Mouse (Mus musculus) thymus, adult 2 months (tissue): ENCODE measurements at regions not wholly inside any gene's neighbourhood (a gene's known extent, or its start where the extent isn't known, plus 50 kb on each side); places are given as distances from the start of the nearest gene placed in this dataset.
"Not testable (repeated sequence)": the region's sequence is repeated elsewhere in the genome, so short reads cannot be mapped to it uniquely, and the experiment has no call there.

Source experiments
- DNase-seq: peaks from one replicate; pipeline ENCODE4 v3.0.0; 2021
- H3K27ac ChIP-seq: fragments of 200-500 bp; 2 replicates; pipeline ENCODE4 v1.5.1; 2012; ENCODE audit warnings: low read length, control low read depth; ENCODE audit not compliant: control insufficient read depth, insufficient read depth
- H3K27me3 ChIP-seq: fragments of 200-500 bp; 2 replicates; pipeline ENCODE4 v1.6.1; 2012; ENCODE audit warnings: mild to moderate bottlenecking, low read length, moderate library complexity, mixed read lengths; ENCODE audit not compliant: control insufficient read depth, insufficient read depth
- H3K36me3 ChIP-seq: fragments of 200-500 bp; 2 replicates; pipeline ENCODE4 v1.6.1; 2012; ENCODE audit warnings: mild to moderate bottlenecking, low read length, moderate library complexity; ENCODE audit not compliant: control insufficient read depth, insufficient read depth
- H3K4me1 ChIP-seq: fragments of 200-500 bp; replicated peaks from 2 replicates; pipeline ENCODE4 v1.6.1; 2012; ENCODE audit warnings: low read length; ENCODE audit not compliant: control insufficient read depth, insufficient read depth
- H3K4me3 ChIP-seq: fragments of 200-500 bp; 2 replicates; pipeline ENCODE4 v1.5.1; 2012; ENCODE audit warnings: mild to moderate bottlenecking, low read length, control low read depth, moderate library complexity; ENCODE audit not compliant: control insufficient read depth, insufficient read depth
- CTCF ChIP-seq: fragments of 200-500 bp; IDR thresholded peaks from 2 replicates; pipeline ENCODE4 v1.5.1; 2012; ENCODE audit warnings: mild to moderate bottlenecking, control low read depth, low read length, moderate library complexity, borderline replicate concordance; ENCODE audit not compliant: control insufficient read depth, poor library complexity, insufficient read depth; ENCODE audit errors: extremely low read depth
- POLR2A ChIP-seq: fragments of 200-500 bp; IDR thresholded peaks from 2 replicates; pipeline ENCODE4 v1.6.1; 2012; ENCODE audit warnings: mild to moderate bottlenecking, low read length, control low read depth, moderate library complexity; ENCODE audit not compliant: control insufficient read depth, poor library complexity, insufficient read depth; ENCODE audit errors: extremely low read depth
- WGBS: fragments of 180-500 bp; shearing (Covaris S2); methylation state at CpG from one replicate; pipeline ENCODE4 v1.1.7; 2018; 5-methylcytosine and 5-hydroxymethylcytosine counted together

GRCm38 (mm10) chr14:19080001-19080400 is 185.9 kb upstream of the Ube2e2 start:
- not testable (repeated sequence) for H3K4me3 ChIP-seq, H3K36me3 ChIP-seq, H3K27ac ChIP-seq, H3K4me1 ChIP-seq, DNase-seq, H3K27me3 ChIP-seq
- 88% methylated on average over 4 of the region's 4 CpGs for WGBS

DNA sequence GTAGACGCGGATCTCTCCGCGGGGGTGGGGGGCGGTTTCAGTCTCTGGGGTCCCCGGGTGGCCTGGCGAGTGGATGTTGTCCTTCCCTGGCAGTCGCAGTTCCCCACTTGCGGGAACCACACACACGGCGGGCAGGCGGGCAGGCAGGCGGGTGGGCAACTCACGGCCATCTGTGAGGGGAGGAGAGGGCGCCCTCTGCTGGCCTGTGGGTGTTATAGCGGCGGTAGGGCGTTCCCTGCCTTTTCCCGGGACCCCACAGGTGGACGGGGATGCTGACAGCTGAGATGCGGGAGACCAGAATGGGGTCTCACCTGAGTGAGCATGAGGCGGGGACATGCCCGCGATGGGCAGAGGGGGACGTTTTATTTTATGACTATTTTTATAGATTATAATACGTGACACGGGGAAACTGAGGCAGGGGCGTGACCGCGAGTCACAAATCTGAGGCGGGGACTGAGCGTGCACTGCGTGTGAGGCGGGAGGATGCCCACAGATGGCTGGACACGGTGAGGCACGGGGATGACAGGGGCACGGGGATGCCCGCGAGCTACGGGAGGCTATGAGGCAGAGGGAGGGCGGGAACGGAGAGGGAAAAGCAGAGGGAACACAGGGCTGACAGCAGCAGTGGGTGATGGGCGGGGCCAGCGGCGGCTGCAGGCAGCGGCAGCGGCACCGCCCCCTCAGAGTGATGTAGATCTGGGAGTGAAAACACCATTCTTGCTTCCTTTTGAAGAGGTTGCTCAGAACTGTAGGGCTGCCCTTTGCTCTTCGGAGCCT is 148.1 kb upstream of the Ube2e2 start:
- DNase-seq, result peak; percentile 56
- TF ChIP-seq CTCF (peak; percentile 73; the same call in 1 of the 2 replicates), POLR2A (no peak)
- H3K27ac ChIP-seq, result no peak overlapping the region
- H3K27me3 ChIP-seq, result no peaks in the 10 kb centered on the region
- peaks cover 4% of the 10 kb centered on the region; the same call in 1 of the 2 replicates for H3K4me1 ChIP-seq
- peak overlapping the region; percentile 20 for H3K4me3 ChIP-seq
- WGBS, result 7% methylated on average over 49 of the region's 49 CpGs
- no peaks in the 10 kb centered on the region for H3K36me3 ChIP-seq

DNA sequence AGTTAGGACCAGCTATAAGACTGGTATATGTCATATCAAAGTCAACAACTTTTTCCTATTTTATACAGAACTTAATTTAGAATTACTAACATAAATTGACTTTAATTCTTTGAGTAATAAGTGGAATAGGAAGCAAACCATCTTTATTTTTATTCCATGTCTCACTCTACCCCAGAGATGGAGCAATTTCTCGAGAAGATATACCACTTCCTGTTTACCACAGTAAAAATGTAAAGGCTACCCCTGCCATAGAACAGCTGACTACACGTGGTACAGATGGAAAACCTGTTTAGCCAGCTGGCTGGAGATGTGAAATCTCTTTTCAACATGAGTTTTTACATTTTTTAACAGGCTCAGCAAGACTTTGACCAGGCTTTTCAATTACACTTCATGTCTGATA is 126.0 kb upstream of the Ube2e2 start:
- DNase-seq, result no peak
- Histone ChIP-seq H3K4me3 (no peak overlapping the region), H3K36me3 (no peaks in the 10 kb centered on the region), H3K27ac (no peak overlapping the region), H3K4me1 (no peaks in the 10 kb centered on the region), H3K27me3 (no peaks in the 10 kb centered on the region)
- WGBS, result 3% methylated on average over 2 of the region's 2 CpGs
- TF ChIP-seq POLR2A (no peak), CTCF (no peak)

DNA sequence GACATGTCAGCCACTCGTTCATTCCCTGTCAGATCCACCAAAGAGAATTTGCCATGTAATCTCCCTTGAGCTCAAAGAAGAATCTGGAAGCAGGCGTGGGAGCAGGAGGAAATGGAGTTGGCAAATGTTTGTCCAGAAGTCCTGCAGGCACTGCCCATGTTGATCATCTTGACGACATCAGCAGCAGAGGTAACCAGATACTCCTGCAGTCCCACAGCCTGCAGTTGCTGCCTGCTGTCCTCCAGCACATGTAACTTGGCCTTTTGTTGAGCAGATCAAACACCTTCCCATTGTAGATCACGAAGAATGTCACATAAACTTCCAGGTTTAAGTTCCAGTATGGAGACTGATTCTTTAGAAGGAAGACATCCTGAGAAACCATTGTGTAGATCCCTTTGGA is 121.3 kb upstream of the Ube2e2 start:
- Histone ChIP-seq H3K27ac (no peak overlapping the region), H3K4me3 (no peak overlapping the region), H3K36me3 (no peaks in the 10 kb centered on the region), H3K27me3 (no peaks in the 10 kb centered on the region), H3K4me1 (no peaks in the 10 kb centered on the region)
- no peak for DNase-seq
- no peak for TF ChIP-seq CTCF
- TF ChIP-seq POLR2A, result no peak
- WGBS, result 77% methylated on average over 4 of the region's 4 CpGs

- H3K4me3 ChIP-seq, DNase-seq, H3K4me1 ChIP-seq, H3K27me3 ChIP-seq, H3K27ac ChIP-seq, H3K36me3 ChIP-seq: not testable (repeated sequence)
- WGBS, result 79% methylated on average over 2 of the region's 2 CpGs
Observed at GRCm38 (mm10) chr14:19013558-19013957, 119.5 kb upstream of the Ube2e2 start.

DNA sequence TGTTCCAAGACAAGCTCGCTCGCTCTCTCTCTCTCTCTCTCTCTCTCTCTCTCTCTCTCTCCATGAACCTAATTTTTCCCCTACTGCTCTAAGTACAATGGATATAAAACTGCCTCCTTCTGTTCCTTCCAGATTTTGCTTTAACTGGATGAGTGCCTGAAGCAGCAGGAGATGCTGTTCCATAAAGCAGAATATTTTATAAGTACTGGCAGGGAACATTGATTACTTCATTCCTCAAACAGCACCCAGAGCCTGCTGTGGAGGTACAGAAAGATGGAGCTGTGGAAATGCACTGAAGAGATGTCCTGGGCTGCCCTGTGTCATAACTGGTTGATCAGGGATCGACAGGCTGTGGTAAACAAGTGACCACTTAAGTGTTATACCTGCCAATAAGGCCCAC is 89.8 kb upstream of the Ube2e2 start:
- TF ChIP-seq POLR2A, result no peak
- TF ChIP-seq CTCF, result no peak
- Histone ChIP-seq H3K27me3 (no peaks in the 10 kb centered on the region), H3K4me1 (no peaks in the 10 kb centered on the region), H3K27ac (no peak overlapping the region), H3K4me3 (no peak overlapping the region), H3K36me3 (no peaks in the 10 kb centered on the region)
- WGBS, result 95% methylated on average over 3 of the region's 3 CpGs
- DNase-seq, result no peak

DNA sequence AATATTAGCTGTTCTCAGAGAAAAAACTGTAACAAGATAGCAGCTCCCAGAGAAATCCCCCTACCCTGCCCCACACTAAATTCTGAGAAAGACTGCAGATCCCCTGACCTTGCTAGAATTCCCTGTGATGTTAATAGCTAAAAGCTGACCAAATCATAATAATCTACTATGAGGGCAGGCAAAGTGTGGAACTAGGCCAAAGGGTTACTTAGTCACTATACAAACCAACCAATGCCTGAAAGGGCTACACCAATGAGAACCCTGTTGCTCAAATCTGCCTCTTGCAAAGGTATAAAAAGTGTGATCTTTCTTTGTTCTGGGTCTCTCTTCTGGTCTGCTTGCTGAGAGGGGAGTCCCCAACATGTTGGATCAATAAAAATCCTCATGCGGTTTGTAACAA is 69.8 kb upstream of the Ube2e2 start:
- TF ChIP-seq POLR2A (no peak), CTCF (no peak)
- H3K27ac ChIP-seq, result no peak overlapping the region
- no peaks in the 10 kb centered on the region for H3K4me1 ChIP-seq
- no peak for DNase-seq
- no peak overlapping the region for H3K4me3 ChIP-seq
- no peaks in the 10 kb centered on the region for H3K27me3 ChIP-seq
- no peaks in the 10 kb centered on the region for H3K36me3 ChIP-seq
- WGBS, result 97% methylated on average over 1 of the region's 1 CpGs
